Mouse (Mus musculus) spleen, postnatal 36 days (tissue): ENCODE results near the gene Flt3l.
A peak's percentile ranks its signal among the peaks of the same experiment; 100 is the strongest.
"Not testable (repeated sequence)": the region's sequence is repeated elsewhere in the genome, so short reads cannot be mapped to it uniquely, and the experiment has no call there.

Experiments used
- DNase-seq, 2 experiments: peaks; one replicate each; pipeline ENCODE4 v3.0.0; 2022; ENCODE audit warnings: low spot score in 2 of 2, mixed read lengths in 1 of 2

Flt3l gene

GRCm38 (mm10) chr7:45123186-45123570 is 13.1 kb downstream of the Flt3l start:
- DNase-seq, result peak; percentile 68 to 74

GRCm38 (mm10) chr7:45122561-45123185 is 13.6 kb downstream of the Flt3l start:
- no peak for DNase-seq

GRCm38 (mm10) chr7:45121966-45122365 is 14.3 kb downstream of the Flt3l start:
- peak; percentile 46 to 52 for DNase-seq

GRCm38 (mm10) chr7:45121404-45121803 is 14.8 kb downstream of the Flt3l start:
- DNase-seq, result peak; percentile 94 to 96

- DNase-seq, result peak; percentile 65 to 67
Observed at GRCm38 (mm10) chr7:45119780-45120709, 16.2 kb downstream of the Flt3l start.

GRCm38 (mm10) chr7:45118336-45118735 is 17.9 kb downstream of the Flt3l start:
- DNase-seq, result no peak

- DNase-seq, result peak; percentile 64 to 71
Observed at GRCm38 (mm10) chr7:45117566-45117965, 18.7 kb downstream of the Flt3l start.

- DNase-seq, result no peak
Observed at GRCm38 (mm10) chr7:45113476-45113875, 22.8 kb downstream of the Flt3l start.

GRCm38 (mm10) chr7:45112529-45112928 is 23.7 kb downstream of the Flt3l start:
- DNase-seq, result no peak

- no peak for DNase-seq
Observed at GRCm38 (mm10) chr7:45111940-45112339, 24.3 kb downstream of the Flt3l start.

- DNase-seq, result not testable (repeated sequence)
Observed at GRCm38 (mm10) chr7:45110089-45110488, 26.1 kb downstream of the Flt3l start.

GRCm38 (mm10) chr7:45107052-45107645 is 29.1 kb downstream of the Flt3l start:
- DNase-seq, result no peak

GRCm38 (mm10) chr7:45106441-45106840 is 29.8 kb downstream of the Flt3l start:
- no peak for DNase-seq

GRCm38 (mm10) chr7:45105491-45105890 is 30.7 kb downstream of the Flt3l start:
- DNase-seq, result no peak

GRCm38 (mm10) chr7:45104941-45105340 is 31.3 kb downstream of the Flt3l start:
- DNase-seq, result no peak

- DNase-seq, result peak; percentile 58 to 60
Observed at GRCm38 (mm10) chr7:45103652-45104180, 32.5 kb downstream of the Flt3l start, which contains the start of gene Fcgrt. Gene Fcgrt, minus strand, starts transcription at chr7:45103851.

- DNase-seq, result no peak
Observed at GRCm38 (mm10) chr7:45102940-45103585, 33.2 kb downstream of the Flt3l start.

GRCm38 (mm10) chr7:45102441-45102840 is 33.8 kb downstream of the Flt3l start:
- no peak for DNase-seq

GRCm38 (mm10) chr7:45100046-45100445 is 36.2 kb downstream of the Flt3l start:
- DNase-seq, result no peak

GRCm38 (mm10) chr7:45098541-45099240 is 37.5 kb downstream of the Flt3l start:
- DNase-seq, result no peak

- DNase-seq, result no peak
Observed at GRCm38 (mm10) chr7:45097479-45097878, 38.8 kb downstream of the Flt3l start.
